Mouse (Mus musculus) cortical plate, adult 2 months (tissue): ENCODE measurements around the gene Atp6v0e2.

Experiments used
- CTCF ChIP-seq: fragments of 200-500 bp; IDR thresholded peaks from 2 replicates; pipeline ENCODE4 v1.5.1; 2011; ENCODE audit warnings: mild to moderate bottlenecking, control low read depth, low read length; ENCODE audit not compliant: insufficient read depth; ENCODE audit errors: extremely low read depth
- POLR2A ChIP-seq: fragments of 200-500 bp; IDR thresholded peaks from 2 replicates; pipeline ENCODE4 v1.6.1; 2011; ENCODE audit warnings: mild to moderate bottlenecking, low read length, control low read depth; ENCODE audit not compliant: insufficient read depth; ENCODE audit errors: extremely low read depth

GRCm38 (mm10) chr6:48510426-48510825 is 27.0 kb upstream of the Atp6v0e2 start:
- TF ChIP-seq CTCF (no peak), POLR2A (no peak)
